Comparison of ENCODE assay signal across 19 mouse cellular contexts in genomic region chrX:130393508-130394145, GRCm38 (mm10).
"Had no signal": no experiment of that assay in that cellular context is flagged by ENCODE, and none has a peak within 500 bp of the region (broad histone marks: within the 10 kb centered on the region; RNA-seq: fewer than 3 reads in every experiment).

No protein-coding gene starts in this region.

- H3K4me2 ChIP-seq: lung, embryonic 15.5 days; midbrain, embryonic 11.5 days; midbrain, embryonic 13.5 days; midbrain, embryonic 15.5 days; neural tube, embryonic 12.5 days had no signal

- H3K36me3 ChIP-seq: lung, embryonic 15.5 days; midbrain, embryonic 13.5 days; midbrain, embryonic 15.5 days; neural tube, embryonic 12.5 days had no signal

- H3K4me1 ChIP-seq: lung, embryonic 15.5 days; megakaryocyte, embryonic 14.5 days; midbrain, embryonic 13.5 days; neural tube, embryonic 12.5 days had no signal

- H3K27me3 ChIP-seq: lung, embryonic 15.5 days; megakaryocyte, embryonic 14.5 days; midbrain, embryonic 13.5 days; midbrain, embryonic 15.5 days; neural tube, embryonic 12.5 days had no signal

- DNase-seq: liver, postnatal 0 days; lung, adult 2 months; lung, postnatal 14 days; lung, postnatal 36 days; right cerebral cortex, adult 18-20 months; right cerebral cortex, postnatal 25 days; right cerebral cortex, postnatal 4 days; spleen, adult 18-20 months; thymus, adult 18-20 months; thymus, postnatal 14 days; thymus, postnatal 36 days had no signal

- H3K9ac ChIP-seq: liver, postnatal 0 days; lung, embryonic 15.5 days; midbrain, embryonic 13.5 days; midbrain, embryonic 15.5 days; neural tube, embryonic 12.5 days had no signal

- H3K9me3 ChIP-seq: lung, embryonic 15.5 days; megakaryocyte, embryonic 14.5 days; midbrain, embryonic 13.5 days; midbrain, embryonic 15.5 days; neural tube, embryonic 12.5 days had no signal

- ATAC-seq: liver, postnatal 0 days; lung, postnatal 0 days; midbrain, embryonic 13.5 days; midbrain, embryonic 15.5 days had no signal

- H3K27ac ChIP-seq: lung, embryonic 15.5 days; macrophage; midbrain, embryonic 13.5 days; midbrain, embryonic 15.5 days; neural tube, embryonic 12.5 days had no signal

- H3K4me3 ChIP-seq: lung, embryonic 15.5 days; megakaryocyte, embryonic 14.5 days; midbrain, embryonic 13.5 days; midbrain, embryonic 15.5 days; neural tube, embryonic 12.5 days had no signal
